Mouse (Mus musculus): ENCODE measurements around the gene Timm44.

DNA sequence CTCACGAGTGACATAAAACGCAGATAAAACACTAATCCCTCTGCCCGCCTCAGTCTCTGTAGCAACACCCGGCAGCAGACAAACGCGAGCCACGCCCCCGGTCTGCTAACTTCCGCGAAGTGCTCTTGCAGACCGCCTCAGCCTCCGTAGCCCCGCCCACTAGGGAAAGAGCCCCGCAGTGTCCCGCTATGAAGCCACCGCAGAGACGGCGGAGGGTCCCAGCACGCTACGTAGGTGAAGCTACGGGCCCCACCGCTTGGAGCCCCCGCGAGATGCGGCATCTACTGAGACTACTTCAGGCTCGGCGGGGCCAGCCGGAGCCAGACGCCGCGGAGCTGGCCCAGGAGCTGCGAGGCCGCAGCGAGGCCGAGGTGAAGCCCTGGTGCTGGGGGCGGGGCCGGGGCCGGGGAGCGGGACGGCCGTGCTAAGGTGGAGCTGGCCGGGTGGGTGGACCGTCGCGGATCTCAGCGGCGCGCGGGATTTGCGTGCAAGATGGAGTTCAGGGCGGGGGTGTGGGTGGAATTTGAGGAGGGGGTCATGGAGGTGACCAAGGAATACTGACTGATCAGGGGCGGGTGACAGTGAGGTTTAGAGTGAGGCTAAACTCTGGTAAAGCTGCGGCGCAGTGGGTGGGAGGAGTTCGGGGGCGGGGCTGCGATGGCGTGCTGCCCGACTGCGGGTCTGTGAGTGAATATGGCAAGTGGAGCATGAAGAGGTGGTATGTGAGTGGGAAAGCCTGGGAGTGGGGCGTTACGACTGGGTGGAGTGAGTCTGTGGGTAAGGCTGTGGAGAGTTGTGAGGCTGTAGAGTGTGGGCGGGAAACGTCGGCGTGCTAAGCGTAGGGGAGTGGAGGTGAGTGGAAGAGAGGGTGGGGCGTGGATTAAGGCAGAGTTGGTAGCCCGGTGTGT, 22.5 kb downstream of the Timm44 start, which contains the start of gene Snapc2:
- TF ChIP-seq CTCF (IDR thresholded peaks at IDR 0.05; ENCODE audit: low read depth) (no peak), EP300 (optimal IDR thresholded peaks at IDR 0.05) (no peak)

Measured in stomach, postnatal 0 days (tissue).